Mouse (Mus musculus): ENCODE results near the gene Fbxo42. TPM values are rescaled to one million over a fixed set of nuclear protein-coding genes. Genes with fewer than 3 reads are reported as not detected.
A peak's percentile ranks its signal among the peaks of the same experiment; 100 is the strongest.

The Fbxo42 gene
- total RNA-seq (2022), result 10 to 100 TPM; 24.5 to 32.1 (median 29.0) TPM

DNA sequence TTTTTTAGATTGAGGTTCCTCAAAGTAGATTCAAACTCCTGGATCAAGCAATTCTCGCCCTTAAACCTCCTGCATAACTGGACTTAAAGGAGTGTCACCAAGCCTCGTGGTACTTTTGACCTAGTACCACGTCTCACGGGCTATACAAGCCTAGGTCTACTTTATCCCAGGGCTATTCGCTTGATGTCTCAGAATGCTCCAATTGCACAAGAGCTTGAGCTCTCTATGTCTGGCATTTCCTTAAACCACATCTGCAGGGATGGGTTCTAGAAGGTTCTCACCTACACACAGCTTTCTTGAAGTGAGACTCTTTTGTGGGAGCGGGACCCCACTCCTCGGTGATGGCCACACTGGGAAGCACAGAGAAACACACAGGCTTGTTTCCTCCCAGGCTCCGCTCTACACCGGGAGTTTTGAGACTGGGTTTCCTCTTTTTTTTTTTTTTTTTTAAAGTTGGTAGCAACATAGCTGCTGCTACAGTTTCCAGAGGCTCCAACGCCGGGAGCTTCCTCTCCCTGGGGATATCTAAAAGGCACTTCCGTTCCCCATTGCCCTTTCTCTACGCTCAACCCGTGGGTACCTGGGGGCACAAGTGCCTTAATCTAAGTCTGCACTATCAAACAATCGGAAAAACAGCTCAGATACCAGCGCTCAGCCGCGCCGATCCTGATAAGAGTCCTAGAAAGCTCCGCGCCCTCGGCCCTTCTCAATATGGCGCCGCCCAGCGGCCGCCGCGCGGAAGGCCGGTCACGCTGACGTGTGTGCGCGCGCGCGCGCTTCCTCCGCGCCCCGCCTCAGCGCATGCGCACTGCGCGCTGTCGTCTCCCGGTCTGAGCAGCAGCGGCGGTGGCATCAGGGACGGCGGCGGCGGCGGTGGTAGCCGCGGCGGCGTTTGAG lies at the start of gene Fbxo42:
Fbxo42 (plus strand) TSS at position 802 of the 897 bp plus-strand sequence.
- DNase-seq, result peak; percentile 89

DNA sequence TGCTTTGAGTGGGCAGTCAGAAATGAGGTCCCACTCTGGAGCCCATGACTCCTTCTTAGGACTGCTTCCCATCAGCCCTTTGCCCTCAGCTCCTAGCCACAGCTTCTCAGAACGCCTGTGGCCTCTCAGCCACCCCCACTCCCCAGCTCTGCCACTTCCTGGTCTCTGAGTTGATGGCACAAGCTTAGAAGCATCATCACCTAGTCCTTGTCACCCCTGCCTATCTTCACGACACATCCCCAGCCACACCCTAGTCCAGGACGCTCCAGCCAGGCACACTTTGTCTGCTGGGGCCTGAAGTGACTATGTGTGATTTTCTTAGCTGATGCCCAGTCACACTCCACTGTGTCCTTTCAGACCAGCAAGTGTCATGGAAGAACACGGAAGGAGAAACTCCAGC lies 48.8 kb upstream of the Fbxo42 start:
- DNase-seq, result no peak

DNA sequence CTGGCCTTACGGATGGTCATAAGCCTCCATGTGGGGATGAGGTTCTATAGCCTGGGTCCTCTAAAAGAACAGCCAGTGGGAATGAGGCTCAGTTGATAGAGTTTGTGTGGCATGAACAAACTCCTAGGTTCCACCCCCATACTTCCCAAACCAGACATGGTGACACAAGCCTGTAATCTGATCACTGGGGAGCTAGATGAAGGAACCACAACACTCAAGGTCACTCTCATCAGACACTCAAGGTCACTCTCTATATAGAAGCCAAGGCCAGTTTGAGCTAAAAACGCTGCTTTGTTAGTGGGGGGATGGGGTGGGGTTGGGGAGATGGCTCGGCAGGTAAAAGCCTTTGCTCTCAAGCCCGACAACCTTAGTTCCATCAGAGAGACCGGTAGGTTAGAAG lies 47.8 kb upstream of the Fbxo42 start:
- DNase-seq, result no peak

DNA sequence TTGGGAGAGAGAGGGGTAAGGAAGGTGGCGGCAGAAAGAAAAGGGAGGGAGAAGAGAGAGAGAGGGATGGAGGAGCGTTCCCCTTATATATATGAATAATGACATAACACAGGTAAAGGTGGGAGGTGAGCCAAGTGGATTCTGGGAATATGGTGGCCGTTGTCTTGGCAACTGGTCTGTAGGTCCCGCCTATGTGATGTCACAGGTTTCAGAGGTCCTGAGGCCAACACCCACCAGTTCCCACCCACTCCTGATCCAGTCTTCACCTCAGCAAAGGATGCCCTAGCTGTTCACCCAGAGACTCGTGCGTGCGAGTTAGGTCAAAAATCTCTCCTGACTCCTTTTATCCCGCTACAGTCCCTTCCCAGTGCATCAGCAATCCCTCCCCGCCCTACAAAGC lies 46.4 kb upstream of the Fbxo42 start:
- no peak for DNase-seq

DNA sequence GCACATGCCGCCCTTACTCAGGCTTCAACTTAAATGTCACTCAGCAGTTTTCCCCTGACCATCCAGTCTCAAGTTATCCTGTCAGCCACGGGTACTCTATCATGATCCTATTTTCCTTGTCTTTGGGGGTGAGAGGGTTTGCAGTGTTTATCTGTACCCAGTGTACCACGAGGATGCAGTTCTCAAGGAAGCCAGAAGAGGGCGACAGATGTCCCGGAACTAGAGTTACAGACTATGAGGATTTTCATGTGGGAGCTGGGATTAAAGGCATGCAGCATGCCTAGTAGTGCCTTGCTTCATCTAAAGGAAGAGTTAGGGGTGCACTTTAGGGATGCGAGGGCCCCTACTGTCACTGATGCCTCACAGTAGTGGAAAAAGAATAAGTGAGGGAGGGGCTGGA lies 45.9 kb upstream of the Fbxo42 start:
- no peak for DNase-seq

DNA sequence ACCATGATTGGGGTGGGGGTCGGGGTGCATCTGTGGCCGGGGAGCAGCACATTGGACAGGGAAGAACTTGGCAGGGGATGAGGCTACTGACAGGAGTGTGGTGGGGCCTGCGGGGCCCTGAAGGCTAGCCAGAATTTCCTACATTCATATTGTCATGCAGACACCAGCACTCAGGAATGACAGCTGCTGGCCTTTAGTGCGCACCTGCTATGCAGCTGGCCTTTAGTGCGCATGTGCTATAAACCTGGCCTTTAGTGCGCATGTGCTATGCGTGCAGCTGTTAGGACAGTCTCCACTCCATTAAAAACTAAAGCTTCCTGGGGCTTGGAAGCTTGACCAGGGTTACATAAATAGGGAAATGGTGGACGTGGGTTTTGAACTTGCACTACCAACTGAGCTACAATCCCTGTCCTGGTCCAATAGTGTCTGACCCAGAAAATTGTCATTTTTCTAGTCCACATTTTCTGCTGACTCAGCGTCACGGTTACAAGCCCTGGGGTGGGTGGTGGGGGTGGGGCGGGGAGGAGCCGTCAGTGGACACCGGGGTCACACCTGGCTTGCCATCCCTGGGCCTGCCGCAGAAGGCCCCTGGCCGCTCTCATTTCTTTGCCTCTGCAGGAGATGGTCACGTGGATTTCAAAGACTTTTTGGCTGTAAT lies 41.1 kb upstream of the Fbxo42 start:
- DNase-seq, result no peak

DNA sequence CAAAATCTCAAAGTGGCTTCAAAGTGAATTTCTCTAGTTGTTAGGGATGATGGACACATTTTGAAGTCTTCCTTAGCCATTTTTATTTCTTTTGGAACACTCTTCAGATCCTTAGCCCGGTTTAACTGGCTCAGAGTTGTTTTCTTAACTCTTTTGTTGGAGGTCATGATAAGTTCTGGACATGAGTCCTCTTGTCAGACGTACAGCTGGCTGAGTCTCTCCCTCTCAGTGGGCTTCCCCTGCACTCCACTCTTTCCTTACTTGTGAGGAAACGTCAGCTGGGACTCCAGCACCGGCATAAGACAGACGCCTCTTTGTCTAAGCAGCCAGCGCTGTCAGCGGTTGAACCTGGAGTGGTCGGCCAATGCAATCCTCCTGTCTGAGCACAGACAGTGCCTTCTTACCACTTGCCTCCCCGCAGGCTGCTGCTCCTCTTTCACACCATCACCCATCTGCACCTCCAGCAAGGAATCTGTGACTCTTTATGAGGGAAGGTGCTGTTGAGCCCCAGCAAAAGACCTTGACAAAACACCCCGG lies 39.4 kb upstream of the Fbxo42 start:
- no peak for DNase-seq

DNA sequence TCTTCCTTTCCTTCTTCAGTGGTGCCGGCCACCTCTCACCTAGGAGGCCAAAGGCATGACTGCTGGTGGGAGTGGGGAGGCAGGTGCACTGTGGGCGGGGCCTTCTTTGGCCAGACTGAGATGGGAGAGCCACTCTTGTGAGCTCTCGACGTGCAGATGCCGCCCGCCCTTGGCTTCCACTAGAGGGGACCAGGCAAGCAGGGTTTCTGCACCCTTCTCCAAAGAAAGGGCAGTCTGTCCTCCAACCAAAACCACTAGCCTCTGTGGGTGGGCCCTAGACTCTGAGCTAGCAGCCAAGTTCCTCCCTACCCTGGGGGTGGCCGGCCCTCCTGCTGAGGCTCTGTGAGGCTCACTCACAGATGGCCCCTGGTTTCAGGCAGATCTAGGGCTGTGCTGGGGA lies 33.9 kb upstream of the Fbxo42 start:
- DNase-seq, result no peak

DNA sequence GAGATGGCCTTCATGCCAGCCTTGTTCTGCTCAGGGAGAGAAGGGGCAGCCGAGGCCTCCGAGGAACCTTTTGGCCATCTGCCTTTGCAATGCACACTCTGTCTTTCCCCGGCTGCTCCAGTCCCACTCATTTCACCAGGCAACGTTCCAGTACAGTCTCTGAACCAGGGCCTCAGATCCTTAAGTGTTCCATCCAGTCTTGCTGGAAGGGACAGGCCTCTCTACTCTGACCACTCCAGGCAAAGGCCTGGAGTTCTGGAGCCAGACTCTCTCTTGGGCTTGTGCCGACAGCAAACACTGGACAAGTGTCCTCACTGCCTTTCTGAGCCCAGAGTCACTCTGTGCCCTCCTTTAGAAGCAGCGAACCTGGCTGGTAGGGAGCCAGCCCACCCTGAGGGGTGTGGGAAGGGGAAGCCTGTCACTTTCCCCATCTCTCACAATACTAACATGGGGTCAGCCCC lies 33.2 kb upstream of the Fbxo42 start:
- DNase-seq, result no peak

DNA sequence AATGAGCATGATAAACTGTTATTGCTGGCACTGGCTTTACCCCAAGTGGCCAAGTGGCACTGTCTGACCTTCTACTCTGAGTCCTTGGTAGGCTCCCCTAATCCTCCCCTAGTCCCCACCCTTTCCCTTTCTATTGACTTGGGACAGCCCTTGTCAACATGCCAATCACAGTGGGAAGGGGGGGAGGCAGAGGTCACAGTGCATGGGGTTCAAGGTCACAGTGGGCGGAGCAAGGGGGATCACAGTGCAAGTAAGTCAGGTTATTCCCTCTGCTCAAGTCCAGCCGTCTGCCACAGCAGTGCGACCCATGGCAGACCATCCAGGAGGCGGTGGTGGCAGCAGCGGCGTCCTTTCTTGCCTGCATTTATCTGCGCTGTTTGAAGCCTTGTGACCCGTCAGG lies 32.3 kb upstream of the Fbxo42 start:
- DNase-seq, result no peak

DNA sequence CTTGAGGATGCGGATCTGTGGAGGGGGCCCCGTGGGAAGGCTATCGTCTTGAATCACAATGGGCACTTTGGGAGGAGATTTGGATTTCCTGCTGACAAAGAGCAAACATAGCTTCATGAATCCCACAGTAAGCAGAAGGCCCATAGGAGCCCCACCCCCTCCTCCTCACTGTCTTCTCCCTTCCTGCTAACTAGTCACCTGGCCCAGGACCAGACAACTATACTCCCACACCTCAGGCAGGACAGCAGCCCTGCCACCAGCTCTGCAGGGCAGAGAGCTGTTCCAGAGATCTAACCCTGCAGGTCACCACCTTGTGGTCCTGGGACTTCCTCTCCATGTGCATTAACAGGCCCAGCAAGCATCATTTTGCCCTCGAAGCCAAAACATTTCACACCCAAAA lies 29.0 kb upstream of the Fbxo42 start:
- no peak for DNase-seq

DNA sequence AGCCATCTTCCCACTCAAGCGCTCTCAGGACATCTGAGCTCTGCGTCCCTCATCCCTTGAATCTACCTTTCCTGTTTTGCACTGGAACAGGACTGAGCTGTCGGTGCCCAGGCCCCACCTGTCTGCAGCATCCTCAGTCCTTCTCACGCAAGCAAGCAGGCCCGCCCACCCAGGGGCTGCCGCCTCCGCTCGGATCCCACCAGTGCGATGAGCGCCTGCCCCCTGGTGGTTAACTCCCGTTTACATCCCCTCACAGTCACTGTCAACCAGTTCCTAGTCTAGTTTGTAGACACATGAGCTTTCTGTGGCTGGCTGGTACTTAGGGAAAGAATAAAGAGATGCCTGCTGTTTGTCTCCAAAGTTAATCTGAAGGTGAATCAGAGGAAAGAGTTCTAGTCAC lies 27.0 kb upstream of the Fbxo42 start:
- DNase-seq, result no peak

DNA sequence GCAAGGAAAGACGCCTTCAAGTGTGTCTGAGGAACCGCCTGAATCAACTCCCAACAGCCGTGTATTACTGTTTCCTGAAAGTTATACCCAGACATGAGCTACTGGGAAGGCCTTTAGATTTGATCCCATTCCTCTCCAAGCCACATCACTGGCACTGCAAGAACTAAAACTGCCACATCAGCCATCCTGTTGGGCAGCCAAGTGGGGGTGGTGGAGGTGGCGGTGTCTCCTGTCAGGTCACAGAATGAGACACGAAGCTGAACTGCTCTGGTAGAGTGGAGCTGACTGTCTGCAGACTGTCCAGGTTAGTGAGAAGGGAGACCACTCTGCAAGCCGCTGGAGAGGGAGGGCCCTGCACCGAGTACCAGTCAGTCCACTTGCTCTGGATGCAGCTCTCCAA lies 25.1 kb upstream of the Fbxo42 start:
- no peak for DNase-seq

DNA sequence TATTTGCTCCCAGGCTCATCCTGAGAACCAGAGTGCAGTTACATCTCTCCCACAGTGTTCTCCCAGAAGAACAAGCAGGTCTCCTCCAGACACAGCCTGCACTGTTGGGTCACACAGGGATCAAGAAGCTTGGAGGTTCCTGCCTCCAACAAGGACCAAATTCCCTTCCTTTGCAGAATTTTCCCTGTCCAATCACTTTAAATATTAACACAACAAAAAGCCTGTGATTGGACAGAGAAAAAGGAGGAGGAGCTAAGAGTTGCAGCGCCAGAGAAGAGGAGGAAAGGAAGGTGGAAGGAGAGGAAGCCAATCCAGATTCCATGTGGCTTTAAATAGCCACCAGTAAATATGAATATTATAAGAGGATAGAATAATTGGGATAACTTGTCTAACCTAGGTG lies 24.6 kb upstream of the Fbxo42 start:
- no peak for DNase-seq

DNA sequence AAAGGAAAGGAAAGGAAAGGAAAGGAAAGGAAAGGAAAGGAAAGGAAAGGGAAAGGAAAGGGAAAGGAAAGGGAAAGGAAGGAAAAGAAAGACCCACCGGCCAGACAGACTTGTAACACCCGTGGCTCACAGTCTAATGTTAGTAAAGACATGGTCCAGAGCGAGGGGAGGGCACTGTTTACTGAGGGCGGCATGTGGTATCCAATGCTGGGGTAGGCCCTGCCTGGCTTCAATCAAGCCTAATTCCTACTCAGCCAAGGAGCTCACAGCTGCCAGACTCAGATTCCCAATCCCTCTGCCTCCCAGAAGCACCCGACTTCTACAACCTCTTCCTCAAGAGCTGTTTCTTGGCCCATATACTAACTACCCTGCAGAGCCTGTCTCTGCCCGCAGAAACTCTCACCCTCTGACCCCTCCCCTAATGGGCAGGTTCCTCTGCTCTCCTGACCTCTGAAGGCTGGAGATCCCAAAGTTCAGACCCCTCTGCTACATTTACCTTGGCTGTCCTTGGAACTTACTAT lies 18.5 kb upstream of the Fbxo42 start:
- DNase-seq, result no peak

DNA sequence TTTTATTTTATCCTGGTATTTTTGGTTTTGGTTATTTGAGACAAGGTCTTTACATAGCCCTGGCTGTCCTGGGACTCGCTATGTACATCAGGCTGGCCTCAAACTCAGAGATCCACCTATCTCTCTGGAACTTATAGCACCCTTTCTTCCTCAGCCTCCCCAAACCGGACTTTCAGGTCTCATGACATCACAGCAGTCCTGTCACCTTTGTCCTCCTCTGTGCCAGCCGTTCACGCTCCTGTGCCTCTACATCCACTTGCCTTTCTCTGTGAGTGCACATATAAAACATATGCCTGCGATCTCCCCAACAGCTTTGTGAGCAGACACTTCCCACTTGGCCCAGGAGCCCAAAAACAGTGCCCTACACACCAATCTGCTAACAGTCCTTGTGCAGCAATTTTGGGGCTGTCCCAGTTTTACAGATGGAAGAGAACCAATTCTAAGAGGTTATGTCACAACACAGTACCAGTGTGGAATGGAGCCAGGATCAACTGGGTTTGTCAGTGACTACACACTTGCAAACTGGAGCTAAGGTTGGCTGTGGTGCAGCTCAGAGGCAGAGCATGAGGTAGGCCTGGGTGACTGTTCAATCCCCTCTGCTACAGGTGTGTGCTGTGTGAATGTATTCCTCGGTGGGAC lies 16.9 kb upstream of the Fbxo42 start:
- DNase-seq, result peak; percentile 62

DNA sequence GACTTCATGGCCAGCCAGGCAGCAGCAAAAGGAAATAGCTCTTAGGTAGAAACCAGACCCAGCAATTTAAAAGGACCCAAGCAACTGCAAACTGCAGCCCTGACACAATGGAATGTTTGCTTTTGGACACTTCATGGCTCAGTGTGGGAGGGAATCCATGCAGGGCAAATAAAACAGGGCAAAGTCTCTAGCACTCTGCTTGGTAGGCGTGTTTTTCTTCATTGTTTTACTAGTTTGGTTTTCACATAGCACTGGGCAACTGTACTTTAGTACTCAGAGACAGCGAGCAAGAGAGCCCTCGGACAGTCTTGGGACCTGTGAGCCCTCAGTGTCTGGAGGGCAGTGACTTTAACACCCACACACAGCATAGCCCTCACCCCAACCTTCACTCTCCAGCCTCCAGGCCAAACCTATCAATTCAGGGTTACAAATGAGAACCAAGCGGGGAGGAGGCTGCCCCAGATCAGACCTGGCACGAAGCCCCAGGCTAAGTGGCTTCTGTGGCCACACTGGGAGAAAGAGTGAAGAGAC lies 16.1 kb upstream of the Fbxo42 start:
- DNase-seq, result no peak

DNA sequence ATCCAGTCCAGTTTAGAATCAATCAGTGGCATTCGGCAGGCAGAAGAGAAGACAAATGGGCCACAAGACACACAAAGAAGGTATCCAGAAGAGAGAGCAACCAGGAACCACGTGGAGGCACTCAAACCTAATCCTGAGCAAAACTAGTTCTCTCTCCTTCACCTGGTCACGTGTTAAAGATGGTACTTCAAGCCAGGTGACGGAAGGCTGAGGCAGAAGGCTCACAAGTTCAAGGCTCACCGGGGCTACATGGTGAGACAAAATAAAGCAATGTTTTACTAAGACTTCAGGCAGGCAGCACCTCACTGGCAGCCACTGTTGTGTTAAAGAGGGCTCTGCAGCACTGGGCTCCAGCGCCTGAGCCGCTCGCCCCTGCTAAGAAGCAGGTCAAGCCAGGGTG lies 15.5 kb upstream of the Fbxo42 start:
- no peak for DNase-seq

DNA sequence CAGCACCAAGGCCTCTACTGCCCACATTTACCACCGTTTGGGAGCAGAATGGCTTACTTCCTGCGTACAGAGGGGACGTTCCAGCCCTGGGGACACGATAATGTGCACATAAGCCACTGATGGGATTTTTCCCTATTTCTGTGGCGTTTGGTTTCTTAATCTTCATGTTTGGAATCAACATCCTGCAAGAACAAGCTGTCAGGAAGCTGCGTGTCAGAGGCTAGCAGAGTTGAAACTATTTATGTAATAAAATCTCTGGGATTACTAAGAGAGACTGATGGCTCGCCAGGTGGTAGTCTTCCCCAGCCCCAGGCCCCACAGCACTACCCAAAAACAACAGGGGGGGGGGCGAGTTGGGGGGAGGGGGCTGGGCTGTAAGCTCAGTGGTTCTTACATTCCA lies 14.5 kb upstream of the Fbxo42 start:
- DNase-seq, result no peak

DNA sequence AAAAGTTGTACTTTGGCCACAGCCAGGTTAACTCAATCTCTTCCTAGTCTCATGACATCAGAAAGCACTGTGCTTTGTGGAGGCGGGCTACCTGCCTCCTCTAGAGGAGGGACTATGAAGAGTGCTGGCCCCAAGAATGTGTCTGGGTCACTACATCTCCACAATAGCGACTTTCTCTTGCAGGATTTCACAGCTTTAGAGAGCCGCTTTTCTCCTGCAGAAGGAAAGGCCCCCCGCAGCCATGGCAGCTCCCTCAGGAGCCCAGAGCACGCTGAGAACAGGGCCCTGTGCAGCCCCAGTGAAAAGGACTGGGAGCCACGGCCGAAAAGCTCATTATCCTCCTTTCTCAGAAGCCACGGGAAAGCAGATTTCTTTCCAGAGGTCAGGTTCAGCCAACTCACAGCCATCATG lies 13.7 kb upstream of the Fbxo42 start:
- DNase-seq, result no peak

DNA sequence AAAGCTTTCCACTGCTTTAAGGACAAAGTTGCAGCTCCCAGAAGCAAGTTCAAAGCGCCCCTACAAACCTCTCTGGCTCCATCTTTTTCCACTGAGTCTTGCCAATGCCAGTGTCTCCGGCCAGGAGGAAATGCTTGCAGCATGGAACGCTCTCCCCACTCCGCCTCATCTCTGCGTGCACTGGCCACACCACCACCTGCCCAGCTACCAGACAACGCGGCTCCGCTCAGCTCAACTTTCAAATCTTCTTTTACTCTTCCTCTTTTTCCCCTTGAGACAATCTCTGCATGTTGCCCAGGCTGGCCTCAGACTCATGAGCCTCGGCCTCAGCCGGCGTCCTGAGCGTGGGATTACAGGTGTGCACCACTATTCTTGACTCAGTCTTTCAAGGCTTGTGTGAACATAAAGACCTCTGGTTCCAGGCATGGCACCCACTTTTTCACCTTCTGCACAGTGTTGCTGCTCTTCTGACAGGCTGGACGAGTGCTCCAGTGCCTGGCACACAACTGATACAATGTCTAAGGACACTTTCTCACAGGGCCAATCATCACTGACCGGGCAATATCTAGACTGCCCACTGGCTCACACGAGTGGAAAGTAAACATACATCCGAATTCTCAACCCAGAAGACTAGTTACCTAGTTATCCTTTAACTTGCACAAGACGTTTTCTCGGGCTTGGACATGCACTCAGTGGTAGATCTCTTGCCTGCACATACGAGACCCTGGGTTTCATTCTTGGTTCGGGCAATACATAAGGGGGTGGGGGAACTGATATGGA lies 12.8 kb upstream of the Fbxo42 start:
- no peak for DNase-seq

DNA sequence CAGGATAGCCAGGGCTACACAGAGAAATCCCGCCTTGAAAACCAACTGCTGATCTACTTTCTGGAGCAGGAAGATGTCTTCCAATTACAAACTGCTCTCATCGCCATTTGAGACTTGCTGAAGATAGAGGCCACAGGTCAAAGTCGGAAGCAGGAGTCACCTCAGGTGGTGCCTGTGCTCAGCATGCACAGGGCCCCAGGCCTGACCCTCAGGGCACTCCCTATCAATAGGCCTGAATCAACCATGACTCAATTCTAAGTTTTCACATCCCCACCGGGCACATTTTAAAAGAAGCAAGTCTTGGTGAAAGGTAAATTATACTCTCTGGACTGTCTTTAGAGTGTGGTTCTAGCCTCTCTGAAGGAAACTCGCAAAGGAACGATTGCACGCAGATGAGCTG lies 11.6 kb upstream of the Fbxo42 start:
- DNase-seq, result no peak

All from adrenal gland, adult 8-10 months (tissue).